Mouse (Mus musculus) liver, adult (tissue): ENCODE data around the gene Spo11.

Source experiments
- GATA4 ChIP-seq: IDR thresholded peaks from 2 replicates; pipeline ENCODE4 v1.6.1; 2014; ENCODE audit warnings: mild to moderate bottlenecking, low read length; ENCODE audit not compliant: insufficient replicate concordance

Gene Spo11

DNA sequence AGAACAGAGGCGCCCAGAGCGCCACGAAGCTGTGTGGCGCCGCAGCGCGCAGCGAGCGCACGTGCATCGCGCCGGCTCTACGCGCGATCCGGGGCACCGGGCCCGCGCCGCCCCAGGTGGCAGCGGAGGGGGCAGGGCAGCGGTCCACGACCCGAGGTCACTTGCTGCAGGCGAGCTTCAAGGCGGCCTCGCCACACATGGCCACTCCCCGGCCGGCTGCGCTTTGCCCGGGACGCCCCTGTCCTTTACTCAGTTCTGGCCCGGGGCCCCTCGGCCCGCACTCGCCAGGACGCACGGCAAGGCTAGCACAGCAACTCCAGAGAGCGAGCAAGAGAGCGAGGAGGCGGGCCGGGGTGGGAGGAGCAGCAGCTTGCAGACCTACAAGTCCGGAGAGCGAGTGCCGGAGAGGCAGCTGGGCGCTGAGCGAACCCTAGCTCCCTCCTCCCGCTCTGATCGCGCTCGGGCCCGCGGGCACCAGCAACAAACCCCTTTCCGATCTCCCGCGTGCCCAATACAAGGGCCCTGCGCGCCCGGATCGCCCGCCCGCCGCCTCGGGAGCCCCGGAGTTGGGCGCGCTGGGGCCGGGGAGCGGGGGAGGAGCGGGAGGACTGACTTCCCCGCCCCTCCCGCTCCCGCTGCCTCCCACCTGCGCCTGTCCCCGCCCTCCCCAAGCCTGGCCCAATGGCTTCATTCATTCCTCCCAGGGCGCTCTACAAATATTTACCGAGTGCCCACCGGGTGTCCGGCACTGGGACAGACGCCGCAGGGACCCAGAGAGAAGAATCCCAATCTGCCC lies 37.3 kb upstream of the Spo11 start, which contains the start of gene Bmp7:
Bmp7 (minus strand) TSS at position 319 of the 796 bp plus-strand sequence.
- no peak for TF ChIP-seq GATA4

DNA sequence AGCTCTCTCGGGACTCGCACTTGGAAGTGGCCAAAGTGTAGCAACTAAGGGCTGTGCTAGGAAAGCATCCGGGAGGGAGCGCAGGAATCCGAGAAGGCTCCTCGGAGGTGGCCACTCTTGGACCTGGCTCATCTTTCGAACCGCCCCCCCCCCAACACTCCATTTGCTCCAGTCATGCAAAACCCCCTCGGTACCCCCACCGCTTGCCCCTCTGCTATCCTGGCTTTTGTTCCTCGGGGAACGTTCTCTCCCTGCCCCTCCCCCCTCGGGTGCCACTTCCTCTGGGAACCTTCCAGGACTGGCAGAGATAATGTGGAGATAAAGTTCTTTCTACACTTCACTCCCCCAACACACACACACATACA lies 36.7 kb upstream of the Spo11 start:
- no peak for TF ChIP-seq GATA4

DNA sequence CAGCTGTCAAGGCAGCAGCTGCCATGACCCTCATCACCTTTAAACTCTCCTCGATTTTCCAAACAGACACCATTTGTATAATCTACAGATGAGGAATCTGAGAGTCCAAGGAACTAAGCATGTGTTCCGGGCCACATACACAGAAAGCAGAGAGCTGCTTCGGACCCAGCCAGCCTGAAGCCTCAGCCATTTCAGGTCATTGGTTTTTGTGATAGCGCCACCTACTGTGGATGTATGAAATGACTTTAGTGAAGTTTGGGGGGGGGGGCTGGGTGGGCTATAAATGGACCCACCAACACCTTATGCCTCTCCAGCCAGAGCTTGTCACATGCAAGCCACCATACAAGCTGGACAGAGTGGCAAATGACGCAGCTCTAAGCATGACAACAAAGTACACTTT lies 28.4 kb upstream of the Spo11 start:
- no peak for TF ChIP-seq GATA4

DNA sequence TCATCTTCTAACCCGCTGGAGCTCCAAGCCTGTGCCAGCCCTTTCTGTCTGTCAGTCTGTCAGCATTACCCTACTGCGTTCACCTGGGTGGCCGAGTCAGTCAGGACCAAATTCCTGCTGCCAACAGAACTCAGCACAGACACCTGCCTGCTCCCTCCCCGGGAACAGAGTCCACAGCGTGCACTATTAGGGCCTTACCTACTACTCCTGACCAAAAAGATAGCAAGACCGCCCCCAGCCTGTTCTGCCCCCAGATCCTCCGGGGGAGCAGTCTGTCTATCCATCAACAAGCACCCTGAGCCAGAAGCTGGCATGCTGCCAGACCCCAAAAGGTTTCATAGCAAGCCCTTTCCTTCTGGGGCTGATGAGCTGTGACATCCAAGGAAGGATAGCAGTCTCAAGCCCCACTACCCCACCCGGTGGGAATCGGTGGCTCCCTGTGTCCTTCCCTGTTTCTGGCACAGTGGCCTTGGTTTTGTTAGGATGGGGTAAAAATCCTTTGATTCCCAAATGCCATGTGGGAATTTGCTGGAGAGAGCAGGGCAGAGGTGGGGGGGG lies 27.3 kb upstream of the Spo11 start:
- no peak for TF ChIP-seq GATA4

DNA sequence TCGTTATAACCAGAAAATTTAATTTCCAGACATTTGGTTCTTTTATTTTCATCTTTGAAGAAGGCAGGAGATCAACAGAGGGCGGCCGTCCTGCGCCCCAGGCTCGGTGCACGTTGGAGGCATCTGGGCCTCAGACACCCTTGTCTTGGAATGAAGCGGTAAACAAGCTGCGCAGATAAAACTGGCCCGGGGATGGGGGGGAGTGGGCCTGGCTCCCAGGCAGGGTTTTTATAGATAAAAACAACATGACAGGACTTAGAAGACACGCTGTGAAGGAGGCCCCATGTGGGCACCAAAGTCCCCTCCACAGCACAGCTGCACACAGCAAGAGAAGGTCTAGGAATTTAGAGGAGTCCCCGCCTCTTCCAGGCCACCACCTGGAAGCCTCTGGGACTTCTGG lies 26.8 kb upstream of the Spo11 start:
- no peak for TF ChIP-seq GATA4

DNA sequence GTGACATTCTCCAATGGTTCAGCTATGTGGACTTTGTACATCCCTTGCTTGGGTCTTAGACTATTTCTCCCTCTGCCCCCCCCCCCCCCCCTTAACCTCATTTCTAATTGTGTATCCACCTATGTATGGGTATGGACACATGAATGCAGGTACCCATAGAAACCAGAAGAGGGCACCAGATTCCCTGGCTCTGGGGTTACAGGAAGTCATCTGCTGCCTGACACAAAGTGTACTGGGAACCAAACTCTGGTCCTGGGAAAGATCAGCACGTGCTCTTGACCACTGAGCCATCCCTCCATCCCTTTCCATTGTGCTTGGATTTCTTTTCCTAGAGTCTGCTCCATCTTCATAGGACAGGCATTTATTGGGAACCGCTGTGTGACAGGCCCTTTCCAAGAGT lies 25.5 kb upstream of the Spo11 start:
- no peak for TF ChIP-seq GATA4

DNA sequence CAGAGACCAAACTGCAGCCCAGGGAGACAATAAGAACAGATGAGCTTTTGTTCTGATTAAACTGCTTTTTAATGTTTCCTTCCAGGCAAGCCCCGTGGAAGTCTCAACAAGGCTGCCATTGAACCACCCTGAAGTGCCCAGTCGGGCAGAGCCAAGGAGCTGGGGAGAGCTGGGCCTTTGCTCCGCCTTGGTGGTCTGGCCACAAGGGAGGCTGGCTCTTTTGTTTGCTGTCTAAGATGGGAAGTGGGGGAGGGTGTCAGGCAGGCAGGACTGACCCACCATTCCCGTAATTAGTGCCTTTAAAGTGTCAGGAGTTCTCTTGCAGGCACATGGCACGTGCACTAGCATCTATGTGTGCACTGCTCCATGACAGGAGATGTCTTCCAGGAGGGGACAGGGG lies 18.9 kb upstream of the Spo11 start:
- TF ChIP-seq GATA4, result no peak

DNA sequence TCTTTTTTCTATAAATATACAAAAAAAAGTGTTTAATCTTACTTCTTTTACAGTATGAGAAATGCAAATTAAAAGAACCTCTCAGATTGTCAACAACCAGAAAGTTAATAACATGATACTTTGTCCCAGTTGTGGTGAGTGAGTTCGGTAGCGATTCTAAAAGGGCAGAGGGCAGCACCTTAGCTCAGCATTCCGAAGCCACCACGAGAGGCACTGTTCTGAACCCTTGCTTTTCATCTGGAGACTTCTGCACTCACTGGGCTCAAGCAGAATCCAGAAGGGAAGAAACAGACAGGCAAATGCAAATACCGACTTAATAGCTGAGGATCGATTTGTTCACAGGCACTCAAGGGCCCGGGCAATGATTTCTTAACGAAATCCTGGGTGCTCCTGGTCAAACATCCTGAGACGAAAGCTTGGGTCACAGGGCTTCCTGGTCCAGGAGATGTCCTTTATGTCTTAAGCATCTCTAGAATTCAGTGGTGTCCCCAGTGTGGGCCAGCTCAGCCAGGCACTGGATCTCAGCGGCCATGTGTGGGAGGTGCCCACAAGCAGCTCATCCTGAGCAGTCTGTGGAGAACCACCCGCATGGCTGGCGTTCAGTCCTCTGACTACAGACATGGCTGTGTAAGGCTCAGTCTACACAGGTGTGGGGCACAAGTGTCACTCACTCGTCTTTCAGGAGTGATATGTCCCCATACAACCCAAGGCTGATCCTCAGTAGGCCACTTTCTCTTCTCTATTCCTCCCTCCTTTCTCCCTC lies 18.3 kb upstream of the Spo11 start:
- no peak for TF ChIP-seq GATA4

DNA sequence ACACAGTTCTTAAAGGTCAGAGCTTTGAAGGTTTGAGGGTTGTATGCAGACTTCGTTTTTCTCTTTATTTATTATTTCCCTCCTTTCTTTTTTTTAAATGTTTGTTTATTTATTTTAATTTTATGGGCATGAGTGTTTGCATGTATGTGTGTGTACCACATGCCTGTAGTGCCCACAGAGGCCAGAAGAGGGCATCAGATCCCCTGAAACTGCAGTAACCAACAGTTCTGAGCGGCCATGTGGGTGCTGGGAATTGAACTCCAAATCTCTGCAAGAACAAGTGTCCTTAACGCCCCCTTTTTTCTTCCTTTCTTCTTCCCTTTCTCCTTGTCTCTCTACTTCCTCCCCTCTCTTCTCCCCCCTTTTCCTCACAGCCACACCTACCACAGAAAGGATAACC lies 17.1 kb upstream of the Spo11 start:
- no peak for TF ChIP-seq GATA4

DNA sequence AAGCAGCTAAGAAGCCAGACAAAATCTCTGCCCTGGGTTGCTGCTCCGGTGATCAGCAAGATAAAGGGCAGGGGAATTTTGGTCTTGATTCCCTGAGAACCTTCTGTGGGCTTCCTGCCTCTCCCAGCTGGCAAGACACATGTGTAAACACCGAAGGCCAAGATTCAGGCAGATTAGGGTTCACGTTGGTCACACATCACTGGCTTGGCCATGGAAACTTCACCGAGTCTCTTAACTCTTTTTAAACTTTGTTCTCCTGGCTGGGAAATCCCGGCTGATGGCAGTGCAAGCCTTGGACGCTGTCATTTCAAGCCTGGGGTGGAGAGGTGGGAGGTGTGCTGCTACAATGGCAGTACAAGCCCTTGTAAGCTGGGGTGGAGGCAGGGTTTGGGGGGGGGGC lies 16.3 kb upstream of the Spo11 start:
- TF ChIP-seq GATA4, result no peak

DNA sequence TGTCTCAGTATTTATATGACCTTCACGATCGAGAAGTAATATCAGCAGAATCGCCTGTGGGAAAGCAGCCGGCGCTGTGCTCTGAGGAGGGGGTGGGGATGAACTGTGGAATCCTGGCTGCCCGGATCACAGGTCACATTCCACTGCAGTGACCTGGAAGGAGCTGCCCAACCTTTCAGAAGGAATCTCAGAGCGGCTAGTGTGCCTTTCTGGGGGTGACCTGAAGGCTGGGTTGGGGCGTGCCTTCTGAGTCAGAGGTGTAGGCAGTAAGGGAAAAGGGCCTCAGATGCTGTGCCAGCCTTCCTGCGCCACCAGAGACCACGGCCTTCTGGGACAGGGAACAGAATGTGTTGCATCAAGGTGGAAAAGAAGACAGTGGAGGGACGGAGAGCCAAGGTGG lies 12.3 kb upstream of the Spo11 start:
- no peak for TF ChIP-seq GATA4

DNA sequence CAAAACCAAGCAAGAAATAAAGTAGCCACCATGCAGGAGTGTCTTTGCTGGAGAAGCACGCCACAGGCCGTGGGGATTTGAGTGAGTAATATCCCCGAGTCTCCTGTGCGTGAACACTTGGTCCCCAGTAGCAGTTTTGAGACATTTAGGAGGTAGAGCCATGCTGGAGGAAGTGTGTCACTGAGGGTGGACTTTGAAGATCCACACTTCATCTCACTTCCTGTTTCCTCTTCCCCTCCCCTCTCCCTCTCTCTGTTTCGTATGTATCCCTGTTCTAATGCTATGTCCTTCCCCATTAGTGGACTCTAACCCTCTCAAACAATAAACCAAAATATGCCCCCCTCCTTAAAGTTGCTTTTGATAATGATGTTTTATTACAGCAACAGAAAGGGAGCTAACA lies 11.0 kb upstream of the Spo11 start:
- no peak for TF ChIP-seq GATA4

DNA sequence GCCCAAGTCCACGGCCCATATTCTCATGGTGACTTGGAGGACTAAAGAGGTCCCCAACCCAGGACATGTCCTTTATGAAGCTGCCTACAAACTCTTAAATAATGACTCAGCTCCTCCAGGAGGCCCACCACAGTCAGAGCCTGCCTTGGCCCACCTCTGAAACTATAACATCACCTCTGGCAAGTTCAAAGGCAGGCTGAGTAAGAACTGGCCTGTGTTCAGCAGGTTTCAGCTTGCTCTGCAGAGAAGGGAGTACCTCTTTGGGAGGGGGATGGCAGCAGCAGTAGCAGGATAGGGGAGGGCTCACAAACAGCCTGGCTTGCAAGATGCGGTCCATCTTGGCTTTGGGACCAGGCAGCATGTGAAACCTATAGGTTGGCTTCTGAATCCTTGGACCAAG lies 5.6 kb upstream of the Spo11 start:
- no peak for TF ChIP-seq GATA4

DNA sequence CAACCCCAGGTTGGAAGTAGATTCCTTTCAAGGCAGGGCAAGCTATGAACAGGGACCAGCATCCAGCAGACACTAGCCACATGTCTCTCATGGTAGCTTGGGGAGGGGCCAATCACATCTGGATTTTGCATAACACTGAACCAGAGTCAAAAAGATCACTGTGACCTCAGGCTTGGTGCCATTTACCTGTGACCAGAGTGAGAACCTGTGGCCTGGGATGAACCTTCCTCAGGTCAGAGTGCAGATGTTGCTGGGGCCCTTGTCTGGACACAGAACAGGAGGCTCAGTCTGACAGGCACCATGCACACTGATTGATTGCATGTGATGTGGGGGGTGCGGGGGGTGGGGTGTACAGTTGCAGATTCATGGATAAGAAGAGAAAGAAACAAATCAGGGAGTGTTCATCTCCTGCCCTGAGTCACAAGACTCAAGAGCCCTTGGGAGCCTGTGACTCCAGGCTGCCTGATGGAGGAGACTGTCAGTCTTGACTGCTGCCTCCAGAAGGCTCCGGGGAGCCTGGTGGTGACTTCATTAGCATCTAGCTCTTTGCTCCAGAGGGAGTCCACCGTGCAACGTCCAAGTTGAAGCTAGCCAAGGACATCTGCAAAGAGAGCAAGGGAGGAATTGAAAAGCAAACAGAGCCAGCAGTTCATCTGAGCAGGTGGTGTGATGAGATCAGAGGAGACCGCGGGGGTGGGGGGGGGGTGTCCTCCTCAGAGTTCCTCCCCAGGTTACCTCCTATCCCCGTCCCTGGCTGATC lies 3.5 kb upstream of the Spo11 start:
- TF ChIP-seq GATA4, result no peak

DNA sequence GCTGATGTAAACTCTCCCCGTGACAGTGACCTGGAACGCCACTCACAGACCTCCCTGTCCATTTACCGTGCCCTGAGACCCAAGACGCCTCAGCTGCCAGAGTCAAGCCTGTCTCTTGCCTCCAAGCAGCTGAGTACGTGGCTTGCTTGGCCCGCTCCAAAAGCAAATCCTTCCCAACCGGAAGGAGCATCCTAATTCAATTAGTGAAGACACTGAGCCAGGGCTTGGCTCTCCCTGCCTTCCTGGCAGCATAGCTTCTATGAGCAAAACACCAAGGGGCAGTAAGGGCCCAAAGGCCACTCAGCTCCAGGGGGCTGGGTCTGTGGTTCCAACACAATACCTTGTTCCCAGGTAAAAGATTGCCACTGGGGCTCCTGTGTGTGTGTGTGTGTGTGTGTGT lies 2.8 kb upstream of the Spo11 start:
- TF ChIP-seq GATA4, result no peak

DNA sequence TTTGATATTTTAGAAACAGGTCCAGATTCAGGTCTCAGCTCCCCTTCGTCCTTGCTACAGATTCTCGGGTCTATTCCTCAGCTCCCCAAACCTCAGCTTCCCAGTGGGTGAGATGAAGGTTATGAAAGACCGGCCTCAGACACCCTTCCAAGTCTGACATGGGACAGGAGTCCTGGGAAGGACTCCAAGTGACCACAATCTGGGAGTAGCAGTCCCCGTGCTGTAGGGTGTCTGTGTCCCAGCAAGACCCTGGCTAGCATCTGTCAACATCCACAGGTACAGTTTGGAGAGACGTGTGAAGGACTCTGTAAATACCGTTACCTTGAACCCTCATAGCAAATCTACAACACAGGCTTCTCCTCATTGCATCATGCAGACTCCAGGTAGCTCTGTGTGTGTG lies 2.3 kb upstream of the Spo11 start:
- TF ChIP-seq GATA4, result no peak

DNA sequence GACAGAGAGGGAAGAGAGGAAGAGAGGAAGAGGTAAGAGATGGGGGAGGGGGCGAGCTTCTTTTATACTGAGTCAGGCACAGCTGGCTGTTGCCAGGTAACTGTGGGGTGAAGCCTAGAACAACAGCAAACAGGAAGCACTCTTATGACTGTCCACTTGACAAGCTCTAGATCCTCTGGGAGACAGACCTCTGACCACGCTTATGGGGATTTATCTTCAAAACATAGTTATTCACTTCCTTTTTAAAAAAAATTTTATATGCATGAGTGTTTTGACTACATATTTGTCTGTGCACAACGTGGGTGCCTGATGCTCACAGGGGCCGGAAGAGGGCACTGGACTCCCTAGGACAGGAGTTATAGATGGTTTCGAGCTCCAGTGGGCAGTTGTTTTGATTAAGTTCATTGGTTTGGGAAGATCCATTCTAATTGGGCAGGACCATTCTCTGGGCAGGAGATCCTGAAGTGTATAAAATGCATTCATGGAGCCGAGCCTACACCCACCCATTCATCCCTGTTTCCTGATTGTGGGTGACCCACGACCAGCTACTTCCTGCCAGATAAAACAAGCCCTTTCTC lies 750 bp upstream of the Spo11 start:
- no peak for TF ChIP-seq GATA4
